Mouse (Mus musculus) T-helper 17 cell (primary cell): ENCODE measurements around the gene Ms4a10.

Source experiments
- in situ Hi-C, 2 experiments: fragments of 300-600 bp; cut with MboI, MseI; formaldehyde crosslinking; loops; 1 replicate in 1 of 2; 2 replicates in 1 of 2; pipeline ENCODE4 v1.15.1; 2025; ENCODE audit warnings: high pct_unique_total_duplicates in 2 of 2

Gene Ms4a10

DNA sequence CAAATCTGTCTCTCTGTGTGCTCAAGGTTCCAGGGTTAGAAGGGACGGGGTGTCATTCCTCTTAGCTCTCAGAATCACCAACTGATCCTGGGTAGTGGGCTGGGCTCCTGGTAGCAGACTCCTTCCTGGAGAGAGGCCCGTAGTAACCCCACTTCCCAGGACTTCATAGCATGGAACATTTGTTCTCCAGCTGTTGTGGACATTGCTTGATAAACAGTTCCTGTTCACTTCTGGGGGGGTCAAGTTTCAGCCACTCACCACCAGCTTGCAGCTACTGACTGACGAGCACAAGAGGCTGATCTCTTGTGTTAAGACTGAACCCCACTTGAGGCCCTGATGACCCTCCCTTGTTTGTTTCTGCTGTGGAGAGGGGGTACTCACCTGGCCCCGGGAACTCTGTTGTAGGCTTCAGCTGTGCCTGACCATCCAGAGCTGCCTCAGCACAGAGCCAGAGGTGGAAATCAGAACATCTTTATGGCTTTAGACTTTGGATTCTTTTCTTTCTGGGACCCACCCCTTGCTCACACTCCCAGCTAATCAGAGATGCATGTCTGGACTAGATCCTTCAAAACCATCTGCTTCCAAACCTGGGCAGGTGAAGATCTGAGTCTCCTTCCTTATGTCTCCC lies at the start of gene Ms4a10:
Gene Ms4a10 (minus strand): TSS at position 433 of the 628 bp plus-strand sequence.
- in situ Hi-C loops, result no loop called here

- in situ Hi-C loops, result no loop called here
These were observed 47.9 kb upstream of the Ms4a10 start for GRCm38 (mm10) chr19:11022382-11022781.

GRCm38 (mm10) chr19:11017891-11018290 lies 43.4 kb upstream of the Ms4a10 start, which contains the start of gene Ms4a18:
Gene Ms4a18 (minus strand): TSS chr19:11018031.
- in situ Hi-C loops, result no loop called here

DNA sequence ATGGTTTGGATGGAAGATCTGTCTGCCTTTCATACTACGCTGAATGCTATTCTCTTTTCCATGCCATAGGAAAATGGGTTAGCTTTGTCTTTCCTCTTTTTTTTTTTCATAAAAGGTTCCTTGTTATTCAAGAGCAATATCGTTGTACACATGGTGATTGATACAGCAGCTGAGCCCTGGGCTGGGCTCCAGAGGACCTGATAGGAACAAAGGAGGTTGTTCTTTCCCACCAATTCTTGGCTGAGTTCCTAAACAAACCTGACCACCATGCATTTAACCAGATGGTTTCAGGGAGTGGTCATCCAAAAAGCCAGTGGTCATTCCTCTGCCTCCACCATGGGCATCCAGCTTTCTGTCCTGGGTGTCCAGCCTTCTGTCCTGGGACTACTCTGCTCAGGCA lies 42.8 kb upstream of the Ms4a10 start:
- in situ Hi-C loops, result no loop called here

DNA sequence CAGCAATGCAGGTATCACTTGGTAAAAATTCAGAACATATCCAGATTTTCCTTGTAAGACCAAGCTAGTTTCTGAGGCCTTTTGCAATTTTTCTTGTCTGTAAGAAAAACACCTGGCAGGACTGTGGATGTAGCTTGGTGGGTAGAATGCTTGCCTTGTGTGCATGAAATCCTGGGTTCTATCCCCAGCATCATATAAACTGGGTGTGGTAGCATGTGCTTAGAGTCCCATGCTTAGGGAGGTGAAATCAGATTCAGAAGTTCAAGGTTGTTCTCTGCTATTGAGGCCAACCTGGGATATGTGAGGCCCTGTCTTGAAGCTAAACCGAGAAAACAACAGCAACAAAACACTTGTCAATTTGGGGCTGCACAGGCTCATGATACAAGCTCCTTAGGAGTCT lies 41.5 kb upstream of the Ms4a10 start:
- in situ Hi-C loops, result no loop called here

DNA sequence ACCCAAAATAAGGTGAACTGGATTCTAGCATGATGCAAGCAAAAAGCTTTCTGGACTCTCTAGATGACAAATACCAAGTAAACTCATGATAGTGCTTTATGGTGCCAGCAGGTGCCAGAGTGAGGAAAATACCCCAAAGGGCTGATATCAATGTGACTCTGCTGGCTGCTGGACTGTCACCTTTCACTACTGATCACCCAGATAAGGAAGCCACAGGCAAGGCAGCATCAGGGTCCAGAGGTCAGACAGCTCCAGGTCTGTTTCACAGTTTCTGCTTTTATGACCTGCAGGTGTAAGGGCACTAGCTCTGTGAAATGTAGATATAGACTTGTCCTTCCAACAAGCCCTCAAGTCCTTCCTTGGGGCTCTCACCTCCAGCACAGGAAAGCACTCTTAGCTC lies 41.0 kb upstream of the Ms4a10 start:
- in situ Hi-C loops, result no loop called here

DNA sequence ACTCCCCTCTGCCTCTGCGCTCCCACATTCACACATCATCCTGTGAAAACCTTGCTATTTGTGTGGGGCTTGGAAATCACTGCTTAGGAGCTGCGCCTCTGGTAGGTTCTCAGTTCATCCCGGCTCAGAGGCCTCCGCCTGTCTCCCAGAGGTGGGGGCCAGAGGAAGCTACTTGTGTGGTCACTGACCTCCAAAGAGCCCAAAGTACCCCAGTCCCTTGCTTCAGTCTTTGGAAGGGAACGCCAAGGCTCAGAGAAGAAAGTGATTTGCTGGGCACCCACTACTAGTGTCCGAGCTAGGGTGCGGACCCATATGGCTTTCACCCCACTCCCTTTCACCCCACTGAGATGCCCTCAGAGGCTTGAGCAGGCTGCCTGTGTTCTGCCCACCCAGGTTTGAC lies 18.7 kb upstream of the Ms4a10 start, which contains the start of gene Ms4a15:
Gene Ms4a15 (minus strand): TSS at position 101 of the 400 bp plus-strand sequence.
- in situ Hi-C loops, result no loop called here

DNA sequence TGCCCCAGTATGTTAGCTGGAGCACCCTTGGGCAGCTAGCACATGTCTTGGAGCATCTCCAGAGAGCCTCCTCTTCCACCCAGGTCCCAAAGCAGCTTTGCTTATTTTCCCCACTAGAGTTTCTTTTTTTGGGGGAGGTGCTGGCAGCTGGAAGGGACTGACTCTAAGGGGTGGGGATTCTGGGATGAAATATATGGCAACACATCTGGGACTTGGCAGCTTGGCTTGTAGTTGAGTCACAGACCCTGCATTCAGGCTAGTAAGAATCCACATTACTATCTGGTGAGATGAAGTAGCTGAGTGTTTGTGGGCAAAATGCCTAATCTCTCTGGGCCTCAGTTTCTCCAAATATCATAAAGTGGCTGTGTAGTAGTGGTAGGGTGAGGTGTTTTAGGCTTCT lies 17.4 kb upstream of the Ms4a10 start:
- in situ Hi-C loops, result no loop called here

- in situ Hi-C loops, result no loop called here
These were observed 16.3 kb upstream of the Ms4a10 start for GRCm38 (mm10) chr19:10990751-10991150.

- in situ Hi-C loops, result no loop called here
These were observed 14.1 kb upstream of the Ms4a10 start for GRCm38 (mm10) chr19:10988563-10988962.

GRCm38 (mm10) chr19:10985889-10986288 lies 11.4 kb upstream of the Ms4a10 start:
- in situ Hi-C loops, result no loop called here

GRCm38 (mm10) chr19:10984551-10984950 lies 10.1 kb upstream of the Ms4a10 start:
- in situ Hi-C loops, result no loop called here

DNA sequence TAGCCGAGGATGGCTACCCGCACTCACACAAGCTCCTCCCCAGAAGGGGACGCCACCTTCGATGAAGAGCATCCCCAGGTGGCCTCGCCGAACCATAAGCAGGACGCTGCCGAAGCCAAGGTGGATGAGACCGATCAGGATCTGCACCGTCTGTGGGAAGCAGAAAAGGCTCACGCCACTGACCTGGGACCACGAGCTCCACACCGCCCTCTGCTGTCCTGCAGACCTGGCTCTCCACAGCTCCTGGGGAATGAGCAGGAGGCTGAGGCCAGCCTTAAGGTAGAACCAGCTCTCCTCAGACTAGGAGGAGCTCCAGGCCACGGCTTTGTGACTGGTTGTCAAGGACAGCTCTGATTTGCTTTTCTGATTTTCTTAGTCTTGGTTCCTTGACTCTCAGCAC lies 8.7 kb upstream of the Ms4a10 start:
- in situ Hi-C loops, result no loop called here

DNA sequence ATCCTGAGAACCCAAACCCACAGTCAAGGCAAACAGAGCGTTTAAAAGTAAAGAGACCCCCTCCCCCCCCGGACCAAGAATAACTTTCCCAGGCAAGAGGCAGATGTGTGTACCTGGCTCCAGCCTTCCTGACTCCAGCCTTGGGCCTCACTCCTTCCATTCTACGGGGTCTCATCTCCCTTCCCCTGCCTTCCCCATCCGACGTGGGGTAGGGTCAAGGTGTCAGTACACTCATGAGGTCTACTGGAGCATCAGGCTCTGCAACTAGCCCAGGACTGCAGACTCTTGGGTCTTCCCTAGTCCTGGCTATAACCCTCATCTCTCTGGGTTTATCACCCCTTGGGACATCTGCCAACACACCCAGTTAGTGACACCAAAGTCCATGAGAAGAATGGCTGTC lies 5.7 kb upstream of the Ms4a10 start:
- in situ Hi-C loops, result no loop called here

DNA sequence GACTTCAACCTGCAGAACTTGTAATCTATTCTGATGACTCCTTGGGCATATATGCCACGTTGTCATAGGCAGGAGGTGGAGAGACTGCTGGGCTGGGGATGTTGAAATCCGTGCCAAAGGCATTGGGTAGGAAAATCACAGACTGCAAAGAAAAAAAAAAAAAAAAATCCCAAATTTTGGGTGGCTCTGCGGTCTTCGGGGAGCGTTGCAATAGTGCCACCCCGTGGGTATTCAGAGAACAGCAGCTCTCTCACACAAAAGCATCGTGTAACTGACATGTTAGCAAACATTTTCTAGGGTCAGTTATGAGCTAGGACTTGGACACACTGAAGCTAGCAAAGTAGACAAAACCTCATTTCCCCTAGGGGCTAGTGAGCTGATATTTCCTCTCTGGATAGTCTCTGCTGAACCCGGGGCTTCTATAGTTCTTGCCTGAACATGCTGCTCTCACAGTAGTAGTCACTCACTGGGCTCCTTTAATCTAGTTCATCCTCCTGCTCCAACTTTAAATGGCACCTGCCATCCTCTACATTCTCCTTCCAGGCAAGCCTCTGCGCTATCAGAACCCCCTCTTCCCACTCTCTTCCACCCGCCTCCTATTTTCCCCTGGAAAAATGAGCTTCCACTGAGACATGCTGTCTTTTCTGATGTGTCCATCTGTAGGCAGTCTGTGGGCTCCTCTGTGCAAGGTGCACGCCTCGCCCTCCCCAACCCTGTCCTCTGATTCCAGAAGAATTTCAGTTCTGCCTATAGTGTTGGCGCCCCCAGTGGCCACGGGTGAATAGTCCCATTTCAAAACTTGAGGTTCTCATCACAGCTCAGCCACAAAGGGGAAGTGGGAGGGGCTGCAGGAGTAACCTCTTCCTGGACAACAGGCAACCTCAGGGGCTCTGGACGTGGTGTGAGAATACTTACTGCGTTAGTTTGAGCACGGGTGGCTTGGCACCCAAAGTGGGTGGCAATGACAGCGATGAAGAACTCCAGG lies 5.0 kb upstream of the Ms4a10 start:
- in situ Hi-C loops, result no loop called here

DNA sequence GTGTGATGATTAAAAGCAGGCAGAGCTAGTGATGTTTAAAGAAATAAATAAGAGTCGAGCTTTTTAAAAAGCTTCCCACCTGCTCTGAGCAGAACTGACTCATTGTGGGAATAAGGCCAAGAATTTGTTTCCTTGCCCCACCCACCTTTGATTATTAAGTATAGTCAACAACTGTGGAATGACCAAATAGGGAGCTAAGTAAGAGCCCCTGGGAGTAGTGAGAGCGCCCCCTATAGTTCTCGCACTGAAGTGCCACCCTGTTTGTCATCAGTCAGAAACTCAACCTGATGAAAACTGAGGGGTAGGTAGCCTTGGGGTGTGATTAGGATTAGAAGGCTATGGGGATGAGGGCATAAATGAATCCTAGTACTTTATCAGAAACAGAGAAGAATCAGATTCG lies 1.8 kb upstream of the Ms4a10 start:
- in situ Hi-C loops, result no loop called here

DNA sequence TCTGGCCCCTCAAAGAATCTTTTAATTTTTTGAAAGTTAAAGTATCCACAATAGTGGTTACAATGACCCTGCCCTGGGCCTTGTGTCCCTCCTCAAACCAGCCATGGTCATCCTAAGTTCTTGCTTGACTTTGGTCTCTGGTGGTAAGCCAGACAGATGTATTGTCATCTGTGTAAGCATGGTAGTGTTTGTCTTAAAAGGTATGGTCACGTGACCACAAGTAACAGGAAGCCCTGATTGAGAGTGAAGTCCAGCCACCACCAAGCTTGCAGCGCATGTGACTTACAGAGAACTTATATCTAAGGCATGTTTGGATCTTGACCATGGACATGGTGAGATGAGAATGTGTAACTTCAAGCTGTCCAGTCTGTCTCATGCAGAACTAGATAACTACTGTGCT lies 717 bp upstream of the Ms4a10 start:
- in situ Hi-C loops, result no loop called here

- in situ Hi-C loops, result no loop called here
These were observed 1.3 kb downstream of the Ms4a10 start for GRCm38 (mm10) chr19:10973187-10973586.

GRCm38 (mm10) chr19:10972660-10973059 lies 1.8 kb downstream of the Ms4a10 start:
- in situ Hi-C loops, result no loop called here

- in situ Hi-C loops, result no loop called here
These were observed 4.0 kb downstream of the Ms4a10 start for GRCm38 (mm10) chr19:10970457-10970856.

- in situ Hi-C loops, result no loop called here
These were observed 5.9 kb downstream of the Ms4a10 start for GRCm38 (mm10) chr19:10968578-10968977.

DNA sequence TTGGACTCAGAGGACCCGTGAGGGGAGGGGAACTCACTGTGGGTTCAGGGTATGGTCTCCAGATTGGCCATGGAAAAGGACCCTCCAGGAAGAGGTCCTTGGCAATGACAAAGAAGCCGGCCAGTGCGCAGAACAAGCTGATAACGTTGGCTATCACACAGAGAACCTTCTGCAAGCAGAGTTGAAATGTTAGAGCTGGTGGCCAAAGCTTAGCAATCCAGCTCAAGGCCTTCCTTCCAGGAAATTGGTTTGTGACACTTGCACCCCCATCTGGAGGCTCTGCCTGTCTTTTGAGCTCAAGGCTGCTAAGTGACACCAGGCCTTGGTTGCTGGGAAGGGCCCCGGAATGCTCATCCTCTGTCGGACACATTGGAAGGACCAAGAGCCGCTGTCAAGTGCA lies 8.7 kb downstream of the Ms4a10 start:
- in situ Hi-C loops, result no loop called here

- in situ Hi-C loops, result loop anchor here (5.0 kb wide), 3 partner anchors 48 to 288 kb away; no protein-coding TSS in a partner anchor
These were observed 14.5 kb downstream of the Ms4a10 start for GRCm38 (mm10) chr19:10959978-10960346.
